Mouse (Mus musculus): ENCODE data around the gene Pecr. TPM values are rescaled to one million over a fixed set of nuclear protein-coding genes. Genes with fewer than 3 reads are reported as not detected.

Gene Pecr
- polyA plus RNA-seq, 1 experiment from 2014 or later: 3.0 TPM

DNA sequence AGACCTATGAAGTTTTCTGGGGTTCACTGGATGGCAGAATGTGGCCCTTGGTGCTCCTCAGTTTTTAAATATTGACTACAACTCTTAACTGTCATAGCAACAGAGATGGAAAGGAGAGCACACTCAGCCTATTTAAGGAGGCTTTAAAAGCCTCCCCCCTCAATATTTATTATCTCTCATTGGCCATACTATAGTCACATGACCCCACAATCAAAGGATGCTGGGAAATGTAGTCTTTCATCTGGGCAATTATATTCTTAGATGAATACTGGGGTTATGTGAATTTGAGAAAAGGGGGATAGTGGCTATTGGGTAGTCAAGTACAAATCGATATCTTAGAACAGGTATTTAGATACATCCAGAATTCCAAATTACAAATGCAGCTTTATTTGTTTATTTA, 17.7 kb upstream of the Pecr start:
- H3K4me3 ChIP-seq (ENCODE audit: inconsistent target): no peak overlapping the region
- no peak overlapping the region for H3K27ac ChIP-seq
- 91% methylated on average over 1 of the region's 1 CpGs for WGBS (ENCODE audit: missing documents)
- no peaks in the 10 kb centered on the region for H3K36me3 ChIP-seq (ENCODE audit: inconsistent target)
- no peaks in the 10 kb centered on the region for H3K79me2 ChIP-seq (ENCODE audit: inconsistent target)

- no peaks in the 10 kb centered on the region for H3K79me2 ChIP-seq (ENCODE audit: inconsistent target)
- 91% methylated on average over 5 of the region's 8 CpGs for WGBS (ENCODE audit: missing documents)
- no peaks in the 10 kb centered on the region for H3K36me3 ChIP-seq (ENCODE audit: inconsistent target)
- H3K4me3 ChIP-seq (ENCODE audit: inconsistent target): no peak overlapping the region
- H3K27ac ChIP-seq: no peak overlapping the region
Observed at GRCm38 (mm10) chr1:72295746-72296145, 11.6 kb upstream of the Pecr start.

GRCm38 (mm10) chr1:72293869-72294663, 10.0 kb upstream of the Pecr start:
- Histone ChIP-seq H3K4me3 (ENCODE audit: inconsistent target) (no peak overlapping the region), H3K36me3 (ENCODE audit: inconsistent target) (no peaks in the 10 kb centered on the region), H3K27ac (no peak overlapping the region), H3K79me2 (ENCODE audit: inconsistent target) (no peaks in the 10 kb centered on the region)
- WGBS (ENCODE audit: missing documents): 68% methylated on average over 4 of the region's 4 CpGs

DNA sequence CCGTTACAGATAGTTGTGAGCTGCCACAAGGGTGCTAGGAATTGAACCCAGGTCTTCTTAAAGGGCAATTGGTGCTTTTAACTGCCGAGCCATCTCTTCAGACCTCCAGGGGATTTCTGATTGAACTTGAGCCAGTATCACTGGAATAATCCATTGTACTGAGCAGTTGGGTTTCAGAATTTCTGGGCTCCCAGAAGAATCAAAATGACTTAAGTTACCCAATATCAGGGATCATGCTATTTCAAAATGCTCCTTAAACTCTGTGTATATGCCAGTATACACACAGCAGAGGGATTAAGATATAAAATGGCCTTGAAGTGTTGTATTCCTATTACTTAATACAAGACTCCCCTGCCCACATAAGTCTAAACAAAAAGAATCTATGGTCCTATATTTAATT, 7.8 kb upstream of the Pecr start:
- no peaks in the 10 kb centered on the region for H3K79me2 ChIP-seq (ENCODE audit: inconsistent target)
- H3K4me3 ChIP-seq (ENCODE audit: inconsistent target): no peak overlapping the region
- WGBS (ENCODE audit: missing documents): 96% methylated on average over 2 of the region's 2 CpGs

DNA sequence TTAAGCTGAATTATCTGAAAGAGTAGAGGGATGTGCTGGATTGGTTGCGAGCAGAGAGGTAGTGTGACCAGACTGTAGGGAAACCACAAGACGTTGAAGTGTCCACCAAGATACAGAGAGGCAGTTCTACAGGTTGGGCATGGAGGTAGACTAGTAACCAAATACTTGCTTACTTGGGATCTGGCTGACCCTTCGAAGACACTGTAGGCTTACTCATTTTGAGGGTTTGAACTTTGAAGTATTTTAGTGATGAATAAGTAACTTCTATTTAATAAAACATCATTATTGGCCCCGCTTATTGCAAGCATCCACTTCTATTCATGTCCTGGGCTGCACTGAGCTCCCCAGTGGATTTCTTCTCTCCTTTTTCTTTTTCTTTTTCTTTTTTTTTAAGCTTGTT, 7.3 kb upstream of the Pecr start:
- 90% methylated on average over 4 of the region's 4 CpGs for WGBS (ENCODE audit: missing documents)
- no peaks in the 10 kb centered on the region for H3K36me3 ChIP-seq (ENCODE audit: inconsistent target)

More for the DNA sequence above, 7.8 kb upstream of the Pecr start:
- Histone ChIP-seq H3K27ac (no peak overlapping the region), H3K36me3 (ENCODE audit: inconsistent target) (no peaks in the 10 kb centered on the region)

DNA sequence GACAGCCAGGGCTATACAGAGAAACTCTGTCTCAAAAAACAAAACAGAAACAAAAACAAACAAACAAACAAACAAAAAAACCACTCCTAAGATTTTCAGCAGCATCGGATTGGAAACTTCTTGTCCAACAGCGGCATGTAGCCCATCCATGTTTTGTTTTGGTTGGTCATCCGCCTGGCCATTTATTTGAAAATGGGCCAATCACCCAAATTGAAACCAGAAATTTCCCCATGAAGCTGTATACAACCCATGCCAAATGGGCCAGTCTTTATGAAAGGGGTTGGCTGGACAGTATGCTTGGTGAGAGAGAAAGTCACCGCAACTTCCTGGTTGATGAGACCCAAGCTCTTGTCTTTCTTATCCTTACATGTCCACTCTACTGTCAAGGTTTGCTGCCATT, 6.8 kb upstream of the Pecr start:
- WGBS (ENCODE audit: missing documents): 97% methylated on average over 4 of the region's 4 CpGs
- H3K4me3 ChIP-seq (ENCODE audit: inconsistent target): no peak overlapping the region
- H3K79me2 ChIP-seq (ENCODE audit: inconsistent target): no peaks in the 10 kb centered on the region
- H3K27ac ChIP-seq: no peak overlapping the region
- no peaks in the 10 kb centered on the region for H3K36me3 ChIP-seq (ENCODE audit: inconsistent target)

More for the DNA sequence above, 7.3 kb upstream of the Pecr start:
- H3K4me3 ChIP-seq (ENCODE audit: inconsistent target): no peak overlapping the region
- no peaks in the 10 kb centered on the region for H3K79me2 ChIP-seq (ENCODE audit: inconsistent target)
- H3K27ac ChIP-seq: no peak overlapping the region

DNA sequence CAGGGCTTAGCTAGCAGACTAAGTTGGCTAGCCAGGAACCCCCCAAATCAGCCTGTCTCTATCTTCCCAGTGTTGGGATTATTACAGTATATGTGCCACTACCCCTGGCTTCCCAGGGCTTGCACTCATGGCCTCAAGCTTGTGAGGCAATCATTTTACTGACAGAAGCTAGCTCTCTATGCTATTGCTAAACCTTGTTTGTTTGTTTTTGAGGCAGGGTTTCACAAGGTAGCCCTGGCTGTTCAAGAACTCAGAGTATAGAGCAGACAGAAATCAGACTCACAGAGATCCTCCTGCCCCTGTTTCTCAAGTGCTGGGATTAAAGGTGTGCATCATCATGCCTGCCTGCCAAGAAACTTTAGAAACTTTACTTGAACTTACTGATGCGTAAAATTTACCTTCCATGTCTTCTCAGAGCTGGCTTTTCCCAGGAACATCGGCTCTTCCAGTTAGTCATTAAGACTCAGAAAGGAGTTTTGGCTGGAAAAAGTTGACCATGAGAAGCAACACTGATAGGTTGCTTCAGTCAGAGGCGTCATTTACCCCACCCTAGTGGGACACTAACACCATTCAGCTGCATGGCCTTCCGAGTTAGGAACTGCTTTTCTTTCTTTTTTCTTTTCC, 4.5 kb upstream of the Pecr start:
- no peaks in the 10 kb centered on the region for H3K36me3 ChIP-seq (ENCODE audit: inconsistent target)
- no peak overlapping the region for H3K4me3 ChIP-seq (ENCODE audit: inconsistent target)
- H3K27ac ChIP-seq: no peak overlapping the region
- WGBS (ENCODE audit: missing documents): 95% methylated on average over 4 of the region's 4 CpGs
- no peaks in the 10 kb centered on the region for H3K79me2 ChIP-seq (ENCODE audit: inconsistent target)

DNA sequence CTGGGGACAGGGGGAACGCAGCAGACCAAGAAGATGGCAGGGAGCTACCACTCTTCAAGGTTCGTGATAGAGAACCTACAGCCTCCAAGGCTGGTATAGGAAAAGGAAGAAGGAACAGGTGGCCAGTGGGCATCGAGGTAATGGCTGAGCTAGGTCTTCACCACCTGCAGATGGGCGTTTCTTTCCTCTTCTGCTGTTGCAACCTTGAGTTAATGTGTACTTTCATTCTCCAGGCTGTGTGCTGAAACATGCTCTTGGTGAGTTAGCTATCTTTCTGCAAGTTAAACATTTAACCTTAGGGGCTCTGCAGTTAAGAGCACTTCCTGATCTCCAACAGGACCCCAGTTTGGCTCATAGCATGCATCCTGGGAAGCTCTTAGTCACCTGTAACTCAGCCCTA, 3.8 kb upstream of the Pecr start:
- Histone ChIP-seq H3K27ac (no peak overlapping the region), H3K36me3 (ENCODE audit: inconsistent target) (no peaks in the 10 kb centered on the region), H3K79me2 (ENCODE audit: inconsistent target) (no peaks in the 10 kb centered on the region), H3K4me3 (ENCODE audit: inconsistent target) (no peak overlapping the region)
- WGBS (ENCODE audit: missing documents): 68% methylated on average over 4 of the region's 4 CpGs

DNA sequence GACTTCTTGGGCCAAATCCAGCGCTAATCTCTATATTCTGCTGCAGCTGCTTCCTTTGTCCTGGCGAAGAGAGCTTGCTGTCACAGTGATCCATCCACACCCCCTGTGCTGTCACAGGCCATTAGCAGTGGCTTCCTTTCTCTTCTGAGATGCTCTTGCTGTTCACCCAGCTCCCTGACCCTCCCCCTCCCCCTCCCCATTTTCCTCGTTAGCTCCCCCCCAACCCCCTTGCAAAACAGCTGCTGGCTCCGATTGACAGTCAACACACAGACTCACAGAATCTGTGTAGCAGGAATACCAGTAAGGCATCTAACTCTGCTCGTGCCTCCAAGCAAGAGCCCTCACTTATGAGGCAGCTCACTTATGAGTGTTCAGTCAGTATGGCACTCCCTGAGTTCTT, 2.8 kb upstream of the Pecr start:
- no peaks in the 10 kb centered on the region for H3K79me2 ChIP-seq (ENCODE audit: inconsistent target)
- H3K36me3 ChIP-seq (ENCODE audit: inconsistent target): no peaks in the 10 kb centered on the region
- H3K4me3 ChIP-seq (ENCODE audit: inconsistent target): no peak overlapping the region
- 89% methylated on average over 4 of the region's 5 CpGs for WGBS (ENCODE audit: missing documents)
- no peak overlapping the region for H3K27ac ChIP-seq

DNA sequence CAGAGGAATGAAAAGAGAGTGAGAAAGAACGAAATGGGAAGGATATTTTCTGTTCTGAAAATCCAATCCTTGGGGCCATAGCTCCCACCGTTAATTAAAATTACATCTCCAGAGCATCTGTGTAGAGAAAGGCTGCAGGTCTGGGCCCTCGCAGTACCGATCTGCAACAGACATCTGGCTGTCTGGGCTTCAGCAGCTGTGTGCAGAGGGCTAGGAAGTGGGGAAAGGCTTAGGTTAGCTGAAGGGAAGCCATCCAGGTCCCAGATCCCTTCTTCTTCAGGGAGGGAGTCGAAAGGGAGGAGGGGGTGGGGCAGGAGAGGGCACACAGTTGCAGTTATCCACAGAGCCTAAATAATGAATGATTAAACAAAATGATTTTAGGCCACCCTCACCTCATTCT, 425 bp upstream of the Pecr start:
- Histone ChIP-seq H3K36me3 (ENCODE audit: inconsistent target) (no peaks in the 10 kb centered on the region), H3K79me2 (ENCODE audit: inconsistent target) (no peaks in the 10 kb centered on the region), H3K27ac (no peak overlapping the region), H3K4me3 (ENCODE audit: inconsistent target) (no peak overlapping the region)
- WGBS (ENCODE audit: missing documents): 11% methylated on average over 5 of the region's 5 CpGs

- Histone ChIP-seq H3K36me3 (ENCODE audit: inconsistent target) (no peaks in the 10 kb centered on the region), H3K79me2 (ENCODE audit: inconsistent target) (no peaks in the 10 kb centered on the region), H3K27ac (no peak overlapping the region), H3K4me3 (ENCODE audit: inconsistent target) (no peak overlapping the region)
- WGBS (ENCODE audit: missing documents): 71% methylated on average over 1 of the region's 1 CpGs
Observed at GRCm38 (mm10) chr1:72282604-72283003, 1.5 kb downstream of the Pecr start.

DNA sequence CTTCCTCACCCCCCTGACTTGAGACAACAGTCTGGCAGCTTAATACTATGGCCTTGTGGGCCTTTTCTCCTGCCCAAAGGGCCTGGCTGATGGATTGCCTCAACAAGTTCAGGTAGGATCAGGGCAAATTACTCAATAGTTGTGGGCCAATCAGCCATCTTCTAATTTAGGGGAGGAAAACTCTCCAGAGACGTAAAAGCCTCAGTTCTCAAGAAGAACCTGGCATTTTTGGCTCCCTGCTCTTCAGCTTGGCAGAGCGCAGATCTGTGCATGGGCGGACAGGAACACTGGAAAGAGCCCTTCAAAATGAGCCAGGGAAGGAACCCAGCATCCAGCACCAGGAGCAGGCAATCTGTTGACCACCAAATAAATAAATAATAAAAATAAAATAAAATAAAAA, 6.0 kb downstream of the Pecr start:
- no peaks in the 10 kb centered on the region for H3K36me3 ChIP-seq (ENCODE audit: inconsistent target)
- 86% methylated on average over 3 of the region's 3 CpGs for WGBS (ENCODE audit: missing documents)
- no peak overlapping the region for H3K4me3 ChIP-seq (ENCODE audit: inconsistent target)
- H3K79me2 ChIP-seq (ENCODE audit: inconsistent target): no peaks in the 10 kb centered on the region
- H3K27ac ChIP-seq: no peak overlapping the region

DNA sequence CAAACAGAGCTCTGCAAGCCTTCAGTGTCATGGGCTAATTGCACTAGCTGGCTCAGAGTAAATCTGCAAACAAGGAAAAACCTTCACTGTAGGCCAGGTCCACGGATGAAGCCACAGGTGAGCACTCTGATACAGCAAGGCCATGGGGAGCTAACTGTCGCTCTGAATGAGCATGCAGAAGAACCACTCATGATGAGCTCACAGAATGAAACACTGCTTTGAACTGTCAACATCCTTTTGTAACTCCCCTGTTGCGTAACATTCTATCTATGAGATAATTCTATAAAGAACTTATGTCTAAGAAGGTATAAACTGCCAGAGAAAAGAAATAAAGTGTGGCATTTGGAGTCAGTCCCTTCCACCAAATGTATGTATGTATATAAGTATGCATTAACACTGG, 21.0 kb downstream of the Pecr start:
- no peaks in the 10 kb centered on the region for H3K36me3 ChIP-seq (ENCODE audit: inconsistent target)
- H3K4me3 ChIP-seq (ENCODE audit: inconsistent target): no peak overlapping the region
- no peaks in the 10 kb centered on the region for H3K79me2 ChIP-seq (ENCODE audit: inconsistent target)
- 80% methylated on average over 3 of the region's 3 CpGs for WGBS (ENCODE audit: missing documents)
- H3K27ac ChIP-seq: no peak overlapping the region

GRCm38 (mm10) chr1:72256381-72257256, 27.5 kb downstream of the Pecr start:
- WGBS (ENCODE audit: missing documents): 91% methylated on average over 9 of the region's 9 CpGs
- Histone ChIP-seq H3K4me3 (ENCODE audit: inconsistent target) (no peak overlapping the region), H3K79me2 (ENCODE audit: inconsistent target) (no peaks in the 10 kb centered on the region), H3K36me3 (ENCODE audit: inconsistent target) (no peaks in the 10 kb centered on the region), H3K27ac (no peak overlapping the region)

DNA sequence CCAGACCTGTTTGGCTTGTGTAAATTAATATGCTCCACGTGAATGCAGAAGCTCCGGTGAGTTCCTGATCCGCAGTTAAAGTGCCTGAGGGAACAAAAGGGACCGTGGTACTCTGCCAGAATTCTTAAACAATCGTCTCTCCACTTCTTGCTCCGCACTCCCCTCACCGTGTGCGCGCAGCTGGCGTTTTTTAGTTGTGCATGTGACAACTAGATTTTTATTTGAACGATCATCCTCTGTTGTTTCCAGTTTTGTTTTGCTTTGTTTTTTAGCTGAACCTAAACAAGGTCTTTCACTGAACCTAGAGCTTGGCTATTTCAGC, 28.3 kb downstream of the Pecr start:
- Histone ChIP-seq H3K4me3 (ENCODE audit: inconsistent target) (no peak overlapping the region), H3K27ac (no peak overlapping the region), H3K36me3 (ENCODE audit: inconsistent target) (no peaks in the 10 kb centered on the region), H3K79me2 (ENCODE audit: inconsistent target) (no peaks in the 10 kb centered on the region)
- WGBS (ENCODE audit: missing documents): 77% methylated on average over 11 of the region's 11 CpGs
